Mouse (Mus musculus): ENCODE results near the gene Slc12a3. TPM values are rescaled to one million over a fixed set of nuclear protein-coding genes. Genes with fewer than 3 reads are reported as not detected.

Slc12a3 gene
- polyA plus RNA-seq, 1 experiment from 2014 or later: 0.21 TPM

DNA sequence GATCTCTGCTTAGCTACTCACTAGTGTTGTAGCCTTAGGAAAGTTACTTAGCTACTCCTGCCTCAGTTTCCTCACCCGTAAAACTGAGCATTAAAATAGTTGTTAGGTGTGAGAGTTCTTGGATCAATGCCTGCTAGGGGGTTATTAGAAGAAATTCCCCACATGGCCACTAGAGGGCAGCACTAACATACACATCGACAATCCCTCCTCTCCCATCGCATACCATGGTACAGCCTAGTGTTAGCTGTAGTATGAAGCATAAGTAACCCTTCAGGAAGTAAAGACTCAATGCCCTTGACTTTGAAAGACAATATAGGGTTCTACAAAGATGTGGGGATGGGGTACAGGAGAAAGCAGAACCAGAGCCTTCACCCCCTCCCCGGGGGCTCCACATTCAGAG lies 1.7 kb downstream of the Slc12a3 start:
- peak; percentile 76 for DNase-seq (ENCODE audit: low spot score)

DNA sequence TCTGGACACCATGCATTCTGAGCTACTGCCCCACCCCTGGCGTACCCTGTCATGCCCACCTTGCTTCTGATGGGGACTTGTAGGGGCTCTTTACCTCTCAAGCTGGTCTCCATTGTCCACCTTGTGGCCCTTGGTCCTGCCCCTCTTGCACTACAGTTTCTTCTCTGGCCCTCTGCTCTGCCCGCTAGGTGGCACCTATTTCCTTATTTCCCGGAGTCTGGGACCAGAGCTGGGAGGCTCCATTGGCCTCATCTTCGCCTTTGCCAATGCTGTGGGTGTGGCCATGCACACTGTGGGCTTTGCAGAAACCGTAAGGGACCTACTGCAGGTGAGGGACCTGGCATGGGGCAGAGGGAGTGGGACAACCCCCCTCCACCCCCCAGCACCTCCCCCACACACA lies 4.3 kb downstream of the Slc12a3 start:
- no peak for DNase-seq (ENCODE audit: low spot score)

DNA sequence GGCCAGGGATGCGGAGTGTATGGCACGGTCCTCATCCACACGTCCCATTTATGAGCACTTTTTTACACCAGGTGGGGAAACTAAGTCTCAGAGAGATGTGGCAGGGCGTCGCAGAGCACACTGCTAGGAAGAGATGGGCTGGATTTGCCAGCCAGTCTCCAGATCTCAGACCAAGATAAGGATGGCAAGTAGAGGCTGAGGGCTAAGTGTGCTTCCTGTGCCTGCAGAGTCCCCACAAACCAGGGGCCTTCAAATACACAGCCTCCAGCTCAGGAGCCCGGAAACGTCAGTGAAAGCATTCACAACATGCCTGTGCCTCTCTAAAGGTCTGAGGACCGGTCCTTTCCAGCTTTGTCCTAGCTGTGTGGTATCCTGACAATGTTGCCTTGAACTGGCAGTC lies 8.6 kb downstream of the Slc12a3 start:
- peak; percentile 29 for DNase-seq (ENCODE audit: low spot score)

DNA sequence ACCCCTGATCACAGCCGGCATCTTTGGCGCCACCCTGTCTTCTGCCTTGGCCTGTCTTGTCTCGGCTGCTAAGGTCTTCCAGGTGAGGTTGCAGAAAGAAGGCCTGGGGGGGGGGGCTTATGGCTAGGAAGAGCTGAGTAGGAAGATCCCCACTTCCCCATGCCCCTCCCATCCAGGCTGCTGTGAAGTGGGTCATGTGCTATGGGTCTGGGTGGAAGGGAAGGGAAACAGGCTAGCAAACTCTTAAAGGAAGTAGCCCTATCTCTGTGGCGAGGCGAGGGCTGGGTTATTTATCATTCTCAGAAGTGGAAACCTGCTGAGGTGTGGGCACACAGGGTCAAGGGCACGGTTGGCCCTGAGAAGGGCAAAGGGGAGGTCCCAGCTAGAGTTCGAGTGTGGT lies 11.8 kb downstream of the Slc12a3 start:
- no peak for DNase-seq (ENCODE audit: low spot score)

DNA sequence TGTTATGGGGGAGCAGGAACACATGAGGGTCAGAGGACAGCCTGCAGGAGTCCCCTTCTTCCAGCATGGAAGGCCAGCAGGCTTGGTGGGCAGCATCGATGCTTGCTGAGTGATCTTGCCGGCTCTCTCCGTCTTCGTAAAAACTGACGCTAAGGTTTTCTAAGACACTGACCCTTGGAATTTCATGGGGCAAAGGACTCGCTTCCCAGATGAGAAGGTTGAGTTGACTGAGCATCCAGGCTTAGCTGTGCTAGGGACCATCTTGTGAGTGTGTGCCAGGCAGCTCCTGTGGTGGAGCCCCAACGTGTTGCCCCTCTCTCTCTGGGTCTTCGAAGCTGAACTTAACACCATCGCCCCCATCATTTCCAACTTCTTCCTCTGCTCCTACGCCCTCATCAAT lies 13.7 kb downstream of the Slc12a3 start:
- no peak for DNase-seq (ENCODE audit: low spot score)

DNA sequence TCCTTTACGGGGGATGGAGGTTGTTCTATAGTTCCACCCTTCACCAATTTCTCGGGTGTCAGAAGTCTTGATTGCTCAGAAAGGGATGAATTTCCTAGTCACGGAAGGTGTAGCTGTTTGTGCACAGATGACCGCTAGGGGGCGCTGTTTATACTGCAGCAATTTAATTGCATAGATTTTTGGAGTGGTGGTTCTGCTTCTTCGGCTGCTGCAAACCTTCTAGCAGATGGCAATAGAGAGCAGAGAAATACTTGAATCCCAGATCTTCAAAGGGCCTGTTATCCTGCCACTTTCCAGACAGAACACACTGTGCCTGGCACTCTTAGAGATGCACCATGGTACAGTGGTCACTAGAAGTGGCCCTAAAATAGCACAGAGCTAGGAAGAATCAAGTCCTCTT lies 14.3 kb downstream of the Slc12a3 start:
- DNase-seq (ENCODE audit: low spot score): peak; percentile 86

DNA sequence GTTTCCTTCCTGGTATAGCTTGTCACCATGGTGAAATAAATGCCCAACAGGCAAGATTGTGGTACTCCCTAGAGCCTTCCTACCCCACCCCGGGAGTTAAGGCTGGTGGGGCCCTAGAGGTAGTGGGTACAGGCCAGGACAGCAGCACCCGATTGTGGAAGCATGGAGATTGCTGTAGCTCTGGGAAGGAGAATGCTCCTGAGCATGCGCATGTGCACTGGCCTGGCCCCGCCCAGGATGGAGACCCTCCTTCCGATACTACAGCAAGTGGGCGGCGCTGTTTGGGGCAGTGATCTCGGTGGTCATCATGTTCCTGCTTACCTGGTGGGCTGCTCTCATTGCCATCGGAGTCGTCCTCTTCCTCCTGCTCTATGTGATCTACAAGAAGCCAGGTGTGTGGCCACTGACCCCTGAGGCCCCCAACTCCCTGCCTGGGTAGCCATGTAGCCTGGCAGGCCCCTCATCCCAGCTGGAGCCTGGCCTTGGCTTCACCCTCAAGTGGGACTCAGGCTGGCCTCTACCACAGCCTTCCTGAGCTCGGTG lies 14.8 kb downstream of the Slc12a3 start:
- no peak for DNase-seq (ENCODE audit: low spot score)

DNA sequence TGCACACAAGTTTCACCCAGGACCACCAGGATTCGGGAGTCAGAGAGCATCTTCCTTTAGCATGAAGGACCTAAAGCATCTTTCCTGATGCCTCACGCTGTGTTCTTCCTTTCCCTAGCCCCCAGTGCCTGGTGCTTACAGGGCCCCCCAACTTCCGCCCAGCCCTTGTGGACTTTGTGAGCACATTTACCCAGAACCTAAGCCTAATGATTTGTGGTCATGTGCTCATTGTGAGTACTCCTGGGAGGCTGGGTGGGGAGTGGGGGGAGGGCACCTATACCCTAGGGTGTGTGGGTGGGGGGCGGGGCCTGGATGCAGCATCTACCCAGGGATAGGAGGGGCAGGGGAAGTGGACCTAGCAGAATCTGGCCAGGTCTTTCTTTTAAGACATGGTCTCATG lies 16.7 kb downstream of the Slc12a3 start:
- DNase-seq (ENCODE audit: low spot score): no peak

DNA sequence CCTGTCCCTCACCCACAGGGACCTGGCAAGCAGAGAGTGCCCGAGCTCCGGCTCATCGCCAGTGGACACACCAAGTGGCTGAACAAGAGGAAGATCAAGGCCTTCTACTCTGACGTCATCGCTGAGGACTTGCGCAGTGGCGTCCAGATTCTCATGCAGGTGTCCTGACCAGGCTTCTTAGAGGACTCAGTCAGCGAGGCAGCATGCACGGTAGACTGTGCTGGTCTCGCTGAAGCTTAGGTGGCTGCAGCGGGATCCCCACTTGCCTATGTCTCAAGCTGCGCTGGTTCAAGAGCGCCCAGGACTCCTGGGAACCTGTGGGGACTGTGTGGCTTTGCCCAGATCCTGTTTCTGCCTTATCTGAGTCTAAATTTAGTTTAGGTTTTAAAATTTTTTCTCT lies 17.3 kb downstream of the Slc12a3 start:
- no peak for DNase-seq (ENCODE audit: low spot score)

DNA sequence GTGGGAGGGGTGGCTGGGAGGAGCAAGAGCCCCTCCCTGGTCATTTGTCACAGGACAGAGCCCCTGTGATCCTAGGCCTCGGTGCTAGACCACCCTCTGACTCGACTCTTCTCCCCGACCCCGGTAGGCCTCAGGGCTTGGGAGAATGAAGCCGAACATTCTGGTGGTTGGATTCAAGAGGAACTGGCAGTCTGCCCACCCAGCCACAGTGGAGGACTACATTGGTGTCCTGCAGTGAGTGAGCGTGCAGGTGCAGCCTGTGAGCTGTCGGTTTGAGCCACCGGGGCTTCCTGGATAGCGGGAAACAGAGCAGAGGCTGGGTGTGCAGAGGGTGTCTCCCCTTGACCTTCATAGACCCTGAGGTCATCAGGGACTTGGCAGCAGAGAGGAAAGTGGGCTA lies 19.4 kb downstream of the Slc12a3 start:
- peak; percentile 25 for DNase-seq (ENCODE audit: low spot score)

DNA sequence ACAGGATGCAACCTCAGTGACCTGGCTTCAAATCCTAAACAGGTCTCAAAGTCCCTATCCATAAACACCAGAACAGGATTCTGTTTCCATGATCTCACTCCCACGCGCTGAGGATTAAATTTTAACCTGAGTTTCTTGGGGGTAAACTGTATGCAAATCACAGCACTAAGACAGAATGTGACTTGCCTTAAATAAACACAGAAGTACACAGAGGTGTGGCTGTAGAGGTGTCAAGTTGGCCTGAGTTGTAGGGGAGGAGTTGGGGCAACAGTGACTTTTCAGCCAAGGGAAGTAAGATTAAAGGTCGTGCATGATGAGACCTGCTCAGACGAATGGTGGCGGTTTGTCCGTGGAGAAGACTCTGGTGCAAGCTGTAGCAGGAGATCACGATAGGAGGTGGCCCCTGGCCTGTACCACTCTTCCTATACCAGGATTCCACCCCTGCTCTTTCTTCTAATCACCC lies 25.1 kb downstream of the Slc12a3 start:
- no peak for DNase-seq (ENCODE audit: low spot score)

DNA sequence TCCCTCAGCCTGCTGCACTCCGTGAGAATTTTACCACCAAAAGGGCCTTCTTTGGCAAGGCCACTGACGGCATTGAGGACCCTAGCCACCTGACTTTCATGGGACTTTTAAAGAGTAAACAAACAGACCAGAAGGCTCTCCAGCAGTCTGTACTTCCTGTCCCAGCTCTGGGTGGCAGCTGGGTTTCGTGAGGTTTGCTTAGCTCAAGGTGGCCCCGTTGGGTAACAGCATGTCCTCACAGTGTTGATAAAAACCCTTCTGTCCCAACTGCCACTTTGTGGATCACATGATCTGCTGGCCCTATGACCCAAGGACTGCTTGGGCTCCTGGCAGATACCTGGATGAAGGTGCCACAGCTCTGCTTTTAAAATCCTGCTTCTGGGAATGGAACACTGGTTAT lies 25.6 kb downstream of the Slc12a3 start:
- DNase-seq (ENCODE audit: low spot score): peak; percentile 84

DNA sequence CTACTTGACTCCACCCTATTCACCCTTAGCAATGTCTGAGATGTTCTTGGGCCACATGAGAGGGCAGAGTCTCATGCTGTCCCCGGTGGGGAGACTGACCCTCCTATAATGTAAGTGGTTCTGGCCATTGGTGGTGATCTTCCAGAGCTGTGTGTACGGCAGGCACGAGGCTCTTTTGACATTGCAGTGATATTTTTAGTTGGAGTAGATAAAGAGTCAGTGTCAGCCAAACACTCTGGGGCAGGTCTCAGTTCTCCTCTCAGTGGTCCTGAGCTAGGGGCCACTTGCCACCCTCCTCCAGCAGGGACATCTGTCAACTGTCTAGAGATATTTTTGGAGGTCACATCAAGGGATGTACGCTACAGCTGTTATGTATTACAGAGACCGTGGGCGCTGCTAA lies 28.2 kb downstream of the Slc12a3 start:
- DNase-seq (ENCODE audit: low spot score): no peak

DNA sequence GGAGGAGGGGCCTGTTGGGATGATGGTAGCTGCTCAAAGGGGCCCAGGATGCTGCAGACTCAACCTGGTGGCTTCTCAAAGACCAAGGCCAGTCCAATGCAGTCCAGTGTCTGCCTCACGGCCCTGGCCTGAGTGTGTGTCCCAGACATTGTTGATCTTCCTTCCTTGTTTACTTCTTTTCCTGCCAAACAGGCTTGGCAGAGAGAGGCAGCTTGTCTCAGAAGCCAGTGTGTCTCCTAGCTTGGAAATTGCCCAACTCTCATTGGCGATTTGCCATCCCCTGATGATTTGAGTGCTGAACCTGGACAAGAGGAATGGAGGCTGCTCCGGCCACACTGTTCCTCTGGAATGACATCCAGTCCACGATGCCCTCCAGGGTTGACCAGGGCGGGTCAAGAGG lies 29.5 kb downstream of the Slc12a3 start:
- DNase-seq (ENCODE audit: low spot score): no peak

DNA sequence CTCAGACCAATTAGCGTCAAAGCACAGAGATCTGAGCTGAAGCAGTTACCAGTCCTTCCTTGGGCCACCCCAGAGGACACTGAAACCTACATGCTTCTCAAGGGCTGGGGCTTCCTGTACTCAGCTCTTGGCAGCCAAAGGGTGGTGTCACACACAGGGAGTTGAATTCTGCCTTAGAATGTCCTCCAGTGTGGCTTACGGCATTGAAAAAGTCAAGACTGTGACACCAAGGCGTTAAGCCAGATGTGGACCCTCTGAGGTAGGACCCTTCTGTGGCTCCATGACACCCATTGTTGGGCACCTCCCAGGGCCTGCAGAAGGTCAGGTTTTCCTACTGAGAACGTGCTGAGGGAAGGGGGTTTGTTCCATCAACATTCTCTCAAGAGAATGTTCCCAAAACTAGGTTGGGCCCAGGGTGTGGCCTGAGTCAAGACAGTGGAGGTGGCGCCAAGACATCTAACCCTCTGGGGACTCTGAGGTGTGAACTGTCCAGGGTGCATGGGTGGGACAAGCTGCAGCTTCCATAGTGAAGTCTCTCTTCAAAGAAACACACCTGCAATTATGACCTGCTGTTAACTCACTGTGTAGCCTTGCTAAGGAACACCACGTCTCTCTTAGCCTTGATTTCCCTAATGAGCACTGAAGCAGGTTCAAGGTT lies 32.9 kb downstream of the Slc12a3 start:
- no peak for DNase-seq (ENCODE audit: low spot score)

DNA sequence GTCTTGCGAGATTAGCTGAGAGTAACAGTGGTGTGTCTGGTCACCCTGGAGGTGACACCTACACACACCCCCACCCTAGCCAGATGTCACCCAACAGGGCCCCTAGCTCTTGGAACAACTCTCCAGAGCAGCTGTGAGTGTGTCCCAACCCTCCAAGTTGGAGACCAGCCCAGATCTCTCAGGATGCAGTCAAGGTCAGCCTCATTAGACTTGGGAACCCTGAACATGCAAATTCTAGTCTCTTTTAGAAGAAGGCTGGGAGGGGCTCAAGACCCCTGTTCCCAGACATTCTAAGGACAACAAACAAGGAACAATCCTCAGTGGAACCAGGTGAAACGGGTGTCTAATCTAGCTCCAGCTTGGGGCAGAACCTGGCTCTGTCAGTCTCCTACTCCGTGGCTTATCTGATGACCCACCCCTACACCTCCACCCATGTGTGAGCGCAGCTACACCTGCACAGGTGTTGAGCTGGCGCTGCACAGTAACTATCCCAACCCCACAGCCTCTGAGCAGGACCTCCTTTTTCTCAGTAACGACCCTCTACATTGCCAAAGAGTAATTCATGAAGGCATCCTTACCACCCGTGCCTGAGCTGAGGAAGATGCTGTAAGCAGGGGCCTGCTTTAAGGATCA lies 33.7 kb downstream of the Slc12a3 start:
- no peak for DNase-seq (ENCODE audit: low spot score)

DNA sequence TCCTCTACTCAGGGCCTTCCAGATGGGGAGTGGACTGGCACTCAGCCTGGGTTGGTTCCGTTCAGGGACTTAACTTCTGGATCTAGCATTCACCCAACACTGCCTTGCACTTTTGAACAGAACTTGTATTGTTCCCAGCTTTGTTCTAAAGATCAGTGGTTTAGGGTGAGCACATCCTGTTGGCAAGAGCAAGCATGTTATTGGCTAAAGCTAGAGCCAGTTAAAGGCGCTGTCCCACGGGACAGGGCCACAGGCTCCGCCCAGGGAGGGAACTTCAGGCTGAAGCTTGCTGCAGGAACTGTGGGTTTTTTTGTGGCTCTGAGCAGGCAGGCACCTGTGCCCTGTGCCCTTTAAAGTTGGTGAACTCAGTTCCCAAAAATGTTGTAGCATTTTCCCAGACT lies 34.3 kb downstream of the Slc12a3 start:
- DNase-seq (ENCODE audit: low spot score): peak; percentile 94

DNA sequence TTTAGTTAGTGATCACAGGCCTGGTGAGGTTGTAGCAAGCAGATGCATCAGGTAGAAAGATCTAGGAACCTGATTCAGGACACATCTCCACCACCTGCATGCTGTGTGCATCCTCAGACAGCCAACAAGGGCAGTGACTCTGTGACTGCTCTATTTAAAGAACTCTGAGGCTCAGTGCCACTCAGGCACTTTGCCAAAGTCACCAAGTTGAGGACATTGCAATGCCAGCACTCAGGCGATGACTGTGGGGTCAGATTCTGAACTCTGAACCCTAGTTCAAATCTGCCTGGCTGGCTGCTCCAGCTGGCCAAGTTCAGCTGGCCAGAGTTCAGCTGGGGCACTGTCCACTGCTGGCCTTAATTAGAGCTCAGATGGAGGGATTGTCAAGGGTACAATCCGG lies 34.9 kb downstream of the Slc12a3 start:
- DNase-seq (ENCODE audit: low spot score): peak; percentile 53

DNA sequence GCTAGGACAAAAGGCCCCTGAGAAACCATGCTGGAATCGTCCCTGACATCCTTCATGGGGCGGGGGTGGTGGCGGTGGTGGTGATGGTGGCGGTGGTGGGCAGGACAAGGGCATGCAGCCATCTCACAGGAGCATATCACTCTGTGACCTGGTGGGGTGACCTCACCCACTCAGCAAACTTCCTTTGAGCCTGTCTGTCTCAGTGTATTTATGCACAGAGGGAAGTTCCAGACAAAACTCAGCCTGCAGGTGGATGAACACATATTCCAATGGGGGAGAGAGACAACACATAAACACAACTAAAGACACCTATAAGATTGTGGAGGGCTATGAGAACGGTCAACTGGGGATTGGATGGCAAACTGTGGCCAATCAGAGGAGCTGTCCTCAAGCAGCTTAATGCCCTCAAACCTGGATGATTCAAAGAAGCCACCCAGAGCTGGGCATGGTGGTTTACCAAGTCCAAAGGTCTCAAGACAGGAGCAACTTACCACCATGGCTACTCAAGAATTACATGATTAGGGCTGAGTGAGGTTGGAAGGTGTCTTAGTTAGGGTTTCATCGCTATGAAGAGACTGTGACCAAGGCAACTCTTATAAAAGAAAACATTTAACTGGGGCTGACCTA lies 35.8 kb downstream of the Slc12a3 start:
- no peak for DNase-seq (ENCODE audit: low spot score)

DNA sequence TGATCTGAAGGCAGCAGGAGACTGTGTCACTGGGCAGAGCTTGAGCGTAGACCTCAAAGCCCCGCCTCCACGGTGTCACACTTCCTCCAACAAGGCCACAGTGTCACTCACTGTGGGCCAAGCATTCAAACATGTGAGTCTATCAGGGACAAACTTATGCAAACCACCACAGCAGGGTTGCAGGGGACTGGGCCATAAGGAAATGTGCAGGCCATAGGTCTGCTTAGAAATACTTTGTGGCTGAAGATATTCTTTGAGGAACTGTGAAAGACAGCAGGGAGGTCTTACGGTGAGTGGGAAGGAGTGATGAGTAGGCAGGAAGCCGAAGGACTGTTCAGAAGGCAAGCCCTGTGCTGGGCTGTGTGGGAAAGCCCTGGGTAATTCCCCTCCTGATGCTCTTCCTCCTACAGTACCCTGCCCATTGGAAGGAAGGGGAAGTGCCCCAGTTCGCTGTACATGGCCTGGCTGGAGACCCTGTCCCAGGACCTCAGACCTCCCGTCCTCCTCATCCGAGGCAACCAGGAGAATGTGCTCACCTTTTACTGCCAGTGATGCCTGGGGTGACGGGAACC lies 36.5 kb downstream of the Slc12a3 start:
- DNase-seq (ENCODE audit: low spot score): peak; percentile 82

DNA sequence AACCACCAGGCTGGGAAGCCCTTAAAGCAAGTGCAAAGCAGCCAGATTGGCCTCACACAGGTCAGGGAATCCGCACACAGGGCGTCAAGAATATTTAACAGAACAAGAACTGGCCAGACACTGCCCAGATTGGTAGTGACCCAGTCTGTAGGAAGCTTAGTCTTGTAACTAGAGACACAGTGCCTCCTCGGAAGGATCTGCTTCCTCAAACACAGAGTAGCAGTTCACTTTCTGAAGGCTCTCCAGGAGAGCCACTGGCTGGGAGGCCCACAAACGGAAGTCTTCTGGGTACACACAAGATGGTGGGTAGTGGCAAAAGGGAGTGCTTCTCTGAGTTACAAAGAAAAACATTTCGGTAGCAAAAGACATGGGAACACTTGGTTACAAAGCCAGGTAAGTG lies 41.8 kb downstream of the Slc12a3 start:
- DNase-seq (ENCODE audit: low spot score): no peak

DNA sequence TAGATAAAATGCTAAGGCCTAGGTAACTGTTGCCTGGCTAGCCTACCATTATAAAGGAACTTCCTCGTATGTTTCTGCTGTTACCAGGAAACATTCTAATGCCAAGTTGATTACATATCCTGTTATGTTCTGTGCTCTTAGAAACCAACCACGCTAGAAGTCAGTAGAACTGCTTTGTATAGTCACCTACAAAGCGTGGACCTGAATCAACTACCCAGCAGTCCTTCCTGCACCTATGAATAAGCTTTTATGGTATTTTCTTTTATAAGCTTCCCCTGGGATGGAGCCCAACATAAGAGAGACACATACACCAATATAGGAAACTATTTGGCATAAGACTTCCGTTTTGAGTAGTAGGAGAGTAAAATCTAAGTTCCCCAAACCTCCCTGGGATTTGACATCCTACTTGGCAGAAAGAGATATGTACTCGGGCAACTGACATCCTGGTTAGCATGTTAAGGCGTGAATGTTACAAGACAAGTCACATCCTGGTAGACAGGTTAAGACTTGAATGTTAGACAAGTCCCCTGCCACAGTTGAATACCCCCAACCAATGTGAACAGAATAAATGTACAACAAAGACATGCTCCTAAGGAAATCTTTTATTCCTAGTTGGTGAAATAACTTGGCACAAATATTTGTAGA lies 44.1 kb downstream of the Slc12a3 start:
- no peak for DNase-seq (ENCODE audit: low spot score)
